Mouse (Mus musculus) layer of hippocampus, postnatal 36 days (tissue): ENCODE measurements around the gene Defb19. TPM values are rescaled to one million over a fixed set of nuclear protein-coding genes. Genes with fewer than 3 reads are reported as not detected.

Source experiments
- DNase-seq, 2 experiments: peaks; one replicate each; pipeline ENCODE4 v3.0.0; 2022
- total RNA-seq, 2 experiments: library from RNA; stranded (reverse); gene quantifications; 2 replicates each; pipeline ENCODE4 v1.2.3; 2021

Defb19 gene
- total RNA-seq, 2 experiments from 2014 or later: not detected

GRCm38 (mm10) chr2:152586926-152587560 lies 6.9 kb upstream of the Defb19 start:
- DNase-seq: no peak

GRCm38 (mm10) chr2:152580612-152581011 lies 500 bp upstream of the Defb19 start:
- no peak for DNase-seq

GRCm38 (mm10) chr2:152573484-152573883 lies 6.6 kb downstream of the Defb19 start:
- DNase-seq: no peak

GRCm38 (mm10) chr2:152572114-152572794 lies 7.9 kb downstream of the Defb19 start, which contains the start of gene Defb21:
Defb21 (plus strand) TSS chr2:152572744.
- no peak for DNase-seq

- DNase-seq: no peak
Measured at GRCm38 (mm10) chr2:152570313-152570712, 9.8 kb downstream of the Defb19 start.

GRCm38 (mm10) chr2:152569881-152570280 lies 10.2 kb downstream of the Defb19 start:
- no peak for DNase-seq

- DNase-seq: no peak
Measured at GRCm38 (mm10) chr2:152569038-152569437, 11.1 kb downstream of the Defb19 start, which contains the start of gene Gm17416. Gm17416 (plus strand) TSS chr2:152569338.

GRCm38 (mm10) chr2:152556655-152557054 lies 23.5 kb downstream of the Defb19 start:
- no peak for DNase-seq

GRCm38 (mm10) chr2:152553774-152554423 lies 26.2 kb downstream of the Defb19 start:
- peak; percentile 38 to 48 for DNase-seq

- no peak for DNase-seq
Measured at GRCm38 (mm10) chr2:152548124-152548523, 32.0 kb downstream of the Defb19 start.

GRCm38 (mm10) chr2:152544691-152545090 lies 35.4 kb downstream of the Defb19 start:
- DNase-seq: peak; percentile 64 to 76

GRCm38 (mm10) chr2:152543478-152543877 lies 36.6 kb downstream of the Defb19 start:
- no peak for DNase-seq

- DNase-seq: no peak
Measured at GRCm38 (mm10) chr2:152542897-152543296, 37.2 kb downstream of the Defb19 start.

- no peak for DNase-seq
Measured at GRCm38 (mm10) chr2:152541979-152542378, 38.1 kb downstream of the Defb19 start.

- DNase-seq: no peak
Measured at GRCm38 (mm10) chr2:152539944-152540710, 40.0 kb downstream of the Defb19 start, which contains the start of gene Defb29. Defb29 (minus strand) TSS chr2:152540098.

Other genes with a start within 250 kb of the Defb19 start
- gene Rbck1, start 247.7 kb downstream of the Defb19 start, total RNA-seq: 100 to 1,000 TPM; 103 to 109 TPM
- under 1 TPM; 0.37 to 0.73 TPM for gene Trib3, start 236.3 kb downstream of the Defb19 start, total RNA-seq
- 10 to 100 TPM; 67.2 to 85.4 TPM for gene Nrsn2, start 203.7 kb downstream of the Defb19 start, total RNA-seq
- gene Sox12, start 182.2 kb downstream of the Defb19 start, total RNA-seq: 10 to 100 TPM; 15.5 to 15.7 TPM
- gene Zcchc3, start 165.3 kb downstream of the Defb19 start, total RNA-seq: 10 to 100 TPM in 1 of 2 experiments, 1 to 10 TPM in 1; 9.3 to 10.0 TPM
- 1 to 10 TPM; 2.5 to 2.6 TPM for gene 6820408C15Rik, start 164.7 kb downstream of the Defb19 start, total RNA-seq
- gene Defb23, start 115.7 kb downstream of the Defb19 start, total RNA-seq: not detected
- gene Defb20, start 103.2 kb downstream of the Defb19 start, total RNA-seq: not detected
- gene Defb22, start 90.2 kb downstream of the Defb19 start, total RNA-seq: not detected
- gene Defb26, start 68.6 kb downstream of the Defb19 start, total RNA-seq: not detected
- not detected for gene Defb28, start 62.1 kb downstream of the Defb19 start, total RNA-seq
- gene Defb29, start 40.2 kb downstream of the Defb19 start, total RNA-seq: not detected
- gene Gm17416, start 11.0 kb downstream of the Defb19 start, total RNA-seq: not detected
- not detected for gene Defb21, start 7.6 kb downstream of the Defb19 start, total RNA-seq
- gene Defb45, start 19.1 kb upstream of the Defb19 start, total RNA-seq: not detected
- not detected for gene Defb36, start 24.0 kb upstream of the Defb19 start, total RNA-seq
- gene Defb25, start 42.7 kb upstream of the Defb19 start, total RNA-seq: not detected
- gene Rem1, start 46.6 kb upstream of the Defb19 start, total RNA-seq: 1 to 10 TPM in 1 of 2 experiments, under 1 TPM in 1; 0.75 to 1.3 TPM
- gene H13, start 89.1 kb upstream of the Defb19 start, total RNA-seq: 10 to 100 TPM; 77.3 to 77.5 TPM
- gene Mcts2, start 106.7 kb upstream of the Defb19 start, total RNA-seq: 10 to 100 TPM; 19.7 to 22.9 TPM
- 10 to 100 TPM; 15.3 to 19.8 TPM for gene Id1, start 155.9 kb upstream of the Defb19 start, total RNA-seq
- gene Cox4i2, start 173.9 kb upstream of the Defb19 start, total RNA-seq: 1 to 10 TPM; 1.7 to 2.7 TPM